Mouse (Mus musculus): ENCODE data around the gene Gsdma2.

DNA sequence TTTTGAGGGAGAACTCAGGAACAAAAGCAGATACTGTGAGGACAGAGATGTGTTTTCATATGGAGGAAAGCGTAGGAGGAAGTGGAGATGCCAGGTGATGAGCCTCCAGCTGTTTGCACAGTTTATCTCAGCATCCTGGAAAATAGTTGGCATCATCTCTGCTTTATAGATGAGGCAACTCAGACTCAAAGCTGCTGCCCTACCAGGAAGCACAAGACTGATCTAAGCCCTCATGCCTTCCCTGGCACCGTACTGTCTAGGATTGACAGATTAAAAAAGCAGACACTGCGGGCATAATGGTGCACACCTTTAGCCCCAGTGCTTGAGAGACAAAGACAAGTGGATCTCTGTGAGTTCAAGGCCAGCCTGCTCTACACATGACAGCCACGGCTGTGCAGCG, 15.9 kb upstream of the Gsdma2 start:
- no peak for TF ChIP-seq POLR2A (IDR thresholded peaks at IDR 0.05; ENCODE audit: borderline replicate concordance, extremely low read depth, insufficient read depth, insufficient read length, poor library complexity, severe bottlenecking)
- TF ChIP-seq CTCF (IDR thresholded peaks at IDR 0.05; ENCODE audit: borderline replicate concordance, extremely low read depth, insufficient read depth, insufficient read length): no peak
